Mouse (Mus musculus) bone marrow macrophage, adult 2 months (primary cell): ENCODE results near the gene Ccdc63. TPM values are rescaled to one million over a fixed set of nuclear protein-coding genes. Genes with fewer than 3 reads are reported as not detected.
A peak's percentile ranks its signal among the peaks of the same experiment; 100 is the strongest.
"Not testable (repeated sequence)": the region's sequence is repeated elsewhere in the genome, so short reads cannot be mapped to it uniquely, and the experiment has no call there.

ENCODE experiments used
- H3K27ac ChIP-seq: 2 replicates; pipeline ENCODE4 v1.5.1; 2012; ENCODE audit warnings: low read depth, low read length; ENCODE audit not compliant: insufficient read depth
- H3K4me1 ChIP-seq: 2 replicates; pipeline ENCODE4 v1.6.1; 2012; ENCODE audit warnings: low read length; ENCODE audit not compliant: control insufficient read depth, insufficient read depth
- H3K4me3 ChIP-seq: 2 replicates; pipeline ENCODE4 v1.5.1; 2012; ENCODE audit warnings: mild to moderate bottlenecking, low read length, moderate library complexity; ENCODE audit not compliant: insufficient read depth
- CTCF ChIP-seq: IDR thresholded peaks from 2 replicates; pipeline ENCODE4 v1.5.1; 2012; ENCODE audit warnings: low read depth, mild to moderate bottlenecking, low read length, moderate library complexity
- POLR2A ChIP-seq: IDR thresholded peaks from 2 replicates; pipeline ENCODE4 v1.6.1; 2012; ENCODE audit warnings: mild to moderate bottlenecking, low read depth, low read length, borderline replicate concordance
- polyA plus RNA-seq: library from polyadenylated mRNA; stranded (reverse); fragments of >200 nt; gene quantifications from 2 replicates; pipeline ENCODE4 v1.2.4, GENCODE M21; 2012; ENCODE audit not compliant: missing spikeins, insufficient read depth, insufficient read length

The Ccdc63 gene
- polyA plus RNA-seq, 1 experiment, result 2.5 TPM

GRCm38 (mm10) chr5:122149259-122149658, 8.6 kb upstream of the Ccdc63 start:
- no peak for TF ChIP-seq CTCF
- TF ChIP-seq POLR2A, result no peak
- H3K4me1 ChIP-seq, result peaks cover 27% of the 10 kb centered on the region
- H3K27ac ChIP-seq, result no peak overlapping the region

GRCm38 (mm10) chr5:122148107-122148506, 7.5 kb upstream of the Ccdc63 start:
- TF ChIP-seq CTCF, result no peak
- H3K4me3 ChIP-seq, result no peak overlapping the region
- H3K27ac ChIP-seq, result no peak overlapping the region; the same call in 1 of the 2 replicates
- H3K4me1 ChIP-seq, result peaks cover 33% of the 10 kb centered on the region

More at GRCm38 (mm10) chr5:122149259-122149658, 8.6 kb upstream of the Ccdc63 start:
- H3K4me3 ChIP-seq, result no peak overlapping the region

- Histone ChIP-seq H3K27ac (peak overlapping the region; percentile 100), H3K4me1 (peaks cover 43% of the 10 kb centered on the region), H3K4me3 (no peak overlapping the region; the same call in 1 of the 2 replicates)
- no peak for TF ChIP-seq CTCF
- TF ChIP-seq POLR2A, result no peak
Observed at GRCm38 (mm10) chr5:122146609-122147008, 6.0 kb upstream of the Ccdc63 start.

GRCm38 (mm10) chr5:122146056-122146580, 5.5 kb upstream of the Ccdc63 start:
- Histone ChIP-seq H3K27ac (peak overlapping the region; percentile 100), H3K4me3 (peak overlapping the region; percentile 48), H3K4me1 (peaks cover 43% of the 10 kb centered on the region)
- TF ChIP-seq POLR2A, result no peak
- TF ChIP-seq CTCF, result 0 out of 2 replicates have a peak, but pooled peaks have one; percentile 14

- Histone ChIP-seq H3K4me3 (peak overlapping the region; percentile 50), H3K27ac (peak overlapping the region; percentile 100), H3K4me1 (peaks cover 43% of the 10 kb centered on the region)
- TF ChIP-seq CTCF (no peak), POLR2A (no peak)
Observed at GRCm38 (mm10) chr5:122145381-122146055, 4.9 kb upstream of the Ccdc63 start.

- TF ChIP-seq POLR2A (no peak), CTCF (no peak)
- Histone ChIP-seq H3K4me1 (peaks cover 43% of the 10 kb centered on the region), H3K27ac (peak overlapping the region; percentile 100), H3K4me3 (peak overlapping the region; percentile 50)
Observed at GRCm38 (mm10) chr5:122144825-122145224, 4.2 kb upstream of the Ccdc63 start.

GRCm38 (mm10) chr5:122143543-122143942, 2.9 kb upstream of the Ccdc63 start:
- H3K4me3 ChIP-seq, result peak overlapping the region; percentile 48
- peaks cover 39% of the 10 kb centered on the region for H3K4me1 ChIP-seq
- peak overlapping the region; percentile 100 for H3K27ac ChIP-seq
- no peak for TF ChIP-seq CTCF
- TF ChIP-seq POLR2A, result 0 out of 2 replicates have a peak, but pooled peaks have one; percentile 76

- H3K27ac ChIP-seq, result peak overlapping the region; percentile 75
- TF ChIP-seq POLR2A, result no peak
- peak; percentile 49 for TF ChIP-seq CTCF
- peaks cover 32% of the 10 kb centered on the region for H3K4me1 ChIP-seq
- no peak overlapping the region for H3K4me3 ChIP-seq
Observed at GRCm38 (mm10) chr5:122142230-122142992, 1.8 kb upstream of the Ccdc63 start.

GRCm38 (mm10) chr5:122139771-122140170, 852 bp downstream of the Ccdc63 start:
- H3K27ac ChIP-seq, result not testable (repeated sequence)
- peaks cover 29% of the 10 kb centered on the region for H3K4me1 ChIP-seq

GRCm38 (mm10) chr5:122138856-122139255, 1.8 kb downstream of the Ccdc63 start:
- TF ChIP-seq POLR2A (no peak), CTCF (no peak)
- no peak overlapping the region for H3K27ac ChIP-seq
- peaks cover 24% of the 10 kb centered on the region for H3K4me1 ChIP-seq
- no peak overlapping the region for H3K4me3 ChIP-seq

More at GRCm38 (mm10) chr5:122139771-122140170, 852 bp downstream of the Ccdc63 start:
- not testable (repeated sequence) for H3K4me3 ChIP-seq
